ENCODE assay signal across 10 mouse cellular contexts in genomic region chr17:83253051-83253649, GRCm38 (mm10). TPM values are rescaled to one million over a fixed set of nuclear protein-coding genes. Genes with fewer than 3 reads are reported as not detected.
DNase-seq lines count a peak whose midpoint lies in the region; ATAC-seq and TF ChIP-seq lines count a peak whose summit lies in the region.
"Had no signal": no experiment of that assay in that cellular context is flagged by ENCODE, and none has a peak within 500 bp of the region (broad histone marks: within the 10 kb centered on the region; RNA-seq: fewer than 3 reads in every experiment).

No protein-coding gene starts in this region.

- H3K4me2 ChIP-seq in liver, embryonic 12.5 days, result no peak overlapping the region
- 0 out of 2 replicates have a peak overlapping the region, but pooled peaks have one; percentile 12 for H3K4me2 ChIP-seq in embryonic facial prominence, embryonic 15.5 days (replicated peaks)
- H3K4me2 ChIP-seq in limb, embryonic 14.5 days (replicated peaks; ENCODE audit: low read depth, low read length, severe bottlenecking), result 0 out of 2 replicates have a peak overlapping the region, but pooled peaks have one; percentile 13
- H3K4me2 ChIP-seq: embryonic facial prominence, embryonic 12.5 days; liver, embryonic 15.5 days had no signal

- CTCF ChIA-PET in Patski (lab: Charles Lee), result interaction anchor here (0.7 to 4.6 kb wide), 16 partner anchors 10 to 228 kb away, joined by 3 to 60 read pairs (median 4); no protein-coding TSS in a partner anchor

- H3K27me3 ChIP-seq in liver, adult 2 months (ENCODE audit: control insufficient read depth, insufficient read depth, low read length), result no peaks in the 10 kb centered on the region
- H3K27me3 ChIP-seq in liver, embryonic 12.5 days (replicated peaks), result peaks cover 3% of the 10 kb centered on the region
- H3K27me3 ChIP-seq in Patski, result no peaks in the 10 kb centered on the region
- H3K27me3 ChIP-seq in embryonic facial prominence, embryonic 15.5 days, result peaks cover 29% of the 10 kb centered on the region
- H3K27me3 ChIP-seq in limb, embryonic 14.5 days (ENCODE audit: control insufficient read depth, insufficient read depth, low read length), result peaks cover 30% of the 10 kb centered on the region; the same call in 1 of the 2 replicates
- H3K27me3 ChIP-seq: embryonic facial prominence, embryonic 12.5 days; liver, embryonic 15.5 days had no signal

- H3K4me1 ChIP-seq in liver, adult 2 months (ENCODE audit: control insufficient read depth, insufficient read depth, low read length), result peaks cover 1% of the 10 kb centered on the region
- H3K4me1 ChIP-seq in liver, embryonic 12.5 days, result no peaks in the 10 kb centered on the region
- no peaks in the 10 kb centered on the region for H3K4me1 ChIP-seq in embryonic facial prominence, embryonic 15.5 days
- H3K4me1 ChIP-seq in limb, embryonic 14.5 days (ENCODE audit: control insufficient read depth, insufficient read depth, low read length), result no peaks in the 10 kb centered on the region
- H3K4me1 ChIP-seq: liver, embryonic 15.5 days had no signal

- in situ Hi-C loops in Patski (cut with MboI; ENCODE audit: low pct_unique_long_range_greater_than_20kb), result loop anchor here (5.0 kb wide), 3 partner anchors 81 to 211 kb away; no protein-coding TSS in a partner anchor

- H3K4me3 ChIP-seq in liver, adult 2 months (ENCODE audit: insufficient read depth, low read depth, low read length), result no peak overlapping the region
- H3K4me3 ChIP-seq in liver, embryonic 12.5 days, result no peak overlapping the region
- H3K4me3 ChIP-seq in embryonic facial prominence, embryonic 15.5 days (replicated peaks), result no peak overlapping the region
- H3K4me3 ChIP-seq in limb, embryonic 14.5 days (replicated peaks; ENCODE audit: low read length), result no peak overlapping the region
- H3K4me3 ChIP-seq: embryonic facial prominence, embryonic 12.5 days; liver, embryonic 15.5 days had no signal

- TF ChIP-seq POLR2A in liver, adult 2 months (IDR thresholded peaks at IDR 0.05; ENCODE audit: extremely low read depth, insufficient read depth, low read length), result no peak
- no peak for TF ChIP-seq POLR2A in limb, embryonic 14.5 days (IDR thresholded peaks at IDR 0.05; ENCODE audit: borderline replicate concordance, extremely low read depth, insufficient read depth, insufficient read length)

- no peak overlapping the region for H3K9ac ChIP-seq in liver, adult 2 months (ENCODE audit: low read depth, low read length)
- H3K9ac ChIP-seq in liver, embryonic 12.5 days, result no peak overlapping the region
- no peak overlapping the region for H3K9ac ChIP-seq in embryonic facial prominence, embryonic 15.5 days
- no peak overlapping the region for H3K9ac ChIP-seq in limb, embryonic 14.5 days (ENCODE audit: low read depth, low read length, severe bottlenecking)
- H3K9ac ChIP-seq: embryonic facial prominence, embryonic 12.5 days; liver, embryonic 15.5 days had no signal

- H3K36me3 ChIP-seq in liver, adult 2 months (ENCODE audit: control insufficient read depth, insufficient read depth, low read length), result no peaks in the 10 kb centered on the region
- H3K36me3 ChIP-seq in liver, embryonic 12.5 days, result no peaks in the 10 kb centered on the region
- no peaks in the 10 kb centered on the region for H3K36me3 ChIP-seq in embryonic facial prominence, embryonic 15.5 days
- no peaks in the 10 kb centered on the region for H3K36me3 ChIP-seq in limb, embryonic 14.5 days (ENCODE audit: control insufficient read depth, insufficient read depth, low read length)
- H3K36me3 ChIP-seq: embryonic facial prominence, embryonic 12.5 days; liver, embryonic 15.5 days had no signal

- H3K79me2 ChIP-seq in liver, adult 2 months (ENCODE audit: control insufficient read depth, insufficient read depth, low read length), result no peaks in the 10 kb centered on the region

- POLR2A ChIA-PET in Patski (lab: Charles Lee), result no interaction called here

- WGBS in liver, adult 2 months, result 24% methylated on average over 12 of the region's 12 CpGs
- WGBS in liver, embryonic 12.5 days (ENCODE audit: insufficient replicate concordance), result 24% methylated on average over 12 of the region's 12 CpGs
- 28% methylated on average over 12 of the region's 12 CpGs for WGBS in embryonic facial prominence, embryonic 15.5 days
- 27% methylated on average over 12 of the region's 12 CpGs for WGBS in limb, embryonic 14.5 days

- no peak for ATAC-seq in liver, embryonic 12.5 days
- peak; percentile 65 for ATAC-seq in Patski
- no peak for ATAC-seq in embryonic facial prominence, embryonic 15.5 days (ENCODE audit: insufficient number of reproducible peaks, low FRiP score, low TSS enrichment, low read depth)
- 0 out of 2 replicates have a peak, but pooled peaks have one; percentile 47 for ATAC-seq in limb, embryonic 14.5 days (ENCODE audit: low FRiP score, low read depth)

- H3K27ac ChIP-seq in liver, adult 2 months (replicated peaks; ENCODE audit: insufficient read depth, low read depth, low read length), result no peak overlapping the region
- H3K27ac ChIP-seq in liver, embryonic 12.5 days, result no peak overlapping the region
- no peak overlapping the region for H3K27ac ChIP-seq in embryonic facial prominence, embryonic 15.5 days (replicated peaks)
- H3K27ac ChIP-seq in limb, embryonic 14.5 days (replicated peaks; ENCODE audit: low read depth, low read length), result no peak overlapping the region
- H3K27ac ChIP-seq: embryonic facial prominence, embryonic 12.5 days; liver, embryonic 15.5 days had no signal

- peak; percentile 52 for DNase-seq in liver, adult 2 months (ENCODE audit: extremely low read depth, low read depth, low spot score)
- DNase-seq in Patski (ENCODE audit: low read depth, low spot score), result peak; percentile 30
- peak; percentile 80 for DNase-seq in induced T-regulatory cell, adult 2 months (ENCODE audit: low read depth)
- DNase-seq in limb, embryonic 14.5 days (ENCODE audit: low spot score), result peak; percentile 77
- peak; percentile 18 to 20 for DNase-seq in natural killer cell, adult 2 months (ENCODE audit: low spot score in 2 of 2)
- DNase-seq in spleen, adult 12 weeks (ENCODE audit: low spot score), result no peak

- peak; percentile 40; the same call in 1 of the 2 replicates for TF ChIP-seq CTCF in liver, adult 2 months (IDR thresholded peaks at IDR 0.05; ENCODE audit: low read depth, low read length)
- TF ChIP-seq CTCF in Patski (IDR thresholded peaks at IDR 0.05), result peak; percentile 85

- H3K9me3 ChIP-seq in liver, embryonic 12.5 days (replicated peaks), result no peaks in the 10 kb centered on the region
- no peaks in the 10 kb centered on the region for H3K9me3 ChIP-seq in embryonic facial prominence, embryonic 15.5 days (replicated peaks)
- H3K9me3 ChIP-seq in limb, embryonic 14.5 days (ENCODE audit: control insufficient read depth, low read length), result no peaks in the 10 kb centered on the region
- H3K9me3 ChIP-seq: liver, embryonic 15.5 days had no signal

RNA-seq across cellular contexts. Expression of gene Pkdcc, which starts 38.1 kb away (rescaled TPM):
- 16.1 and 25.6 TPM in 2 replicates for total RNA-seq in liver, adult 2 months (2014; rRNA removed)
- polyA plus RNA-seq in liver, adult 2 months (2012; rRNA removed), result 37.2 and 60.8 TPM in 2 replicates
- 7.5 and 7.7 TPM in 2 replicates for polyA plus RNA-seq in liver, embryonic 12.5 days (2016; fragmentation: Nextera tagmentation; extraction: Ambion mirVana)
- 86.9 TPM for polyA plus RNA-seq in Patski (2021)
- 8.6 and 10.3 TPM in 2 replicates for polyA plus RNA-seq in embryonic facial prominence, embryonic 15.5 days (2015; fragmentation: Nextera tagmentation; extraction: Ambion mirVana)
- polyA plus RNA-seq in limb, embryonic 14.5 days (2012; rRNA removed), result 145 and 226 TPM in 2 replicates
- 20.4 and 20.9 TPM in 2 replicates for polyA plus RNA-seq in limb, embryonic 14.5 days (2014; fragmentation: Nextera tagmentation; extraction: Ambion mirVana)

Comparison
In these comparisons a context has a peak if more than half of its experiments do, and no peak if none do; other contexts are left out.
1. ATAC-seq: peak in Patski (single experiment) and limb, embryonic 14.5 days (single experiment); none in liver, embryonic 12.5 days (single experiment) and embryonic facial prominence, embryonic 15.5 days (single experiment).